In genomic region chr5:141568106-141568505, GRCm38 (mm10) we compare ENCODE assay signal across 25 mouse cellular contexts.
"Had no signal": no experiment of that assay in that cellular context is flagged by ENCODE, and none has a peak within 500 bp of the region (broad histone marks: within the 10 kb centered on the region; RNA-seq: fewer than 3 reads in every experiment).

No protein-coding gene starts in this region.

- H3K4me3 ChIP-seq: heart, adult 2 months; heart, embryonic 13.5 days; heart, embryonic 15.5 days; kidney, embryonic 15.5 days; limb, embryonic 13.5 days; limb, embryonic 15.5 days; liver, embryonic 12.5 days had no signal

- H3K9ac ChIP-seq: heart, embryonic 13.5 days; heart, embryonic 15.5 days; hindbrain, embryonic 14.5 days; kidney, embryonic 15.5 days; limb, embryonic 13.5 days; limb, embryonic 15.5 days; liver, embryonic 12.5 days; liver, embryonic 14.5 days had no signal

- ATAC-seq: hindbrain, embryonic 16.5 days; intestine, embryonic 16.5 days; liver, embryonic 12.5 days had no signal

- H3K27me3 ChIP-seq: heart, embryonic 13.5 days; heart, embryonic 15.5 days; kidney, embryonic 15.5 days; limb, embryonic 13.5 days; limb, embryonic 15.5 days; liver, embryonic 12.5 days had no signal

- H3K9me3 ChIP-seq: heart, embryonic 13.5 days; heart, embryonic 15.5 days; kidney, embryonic 15.5 days; limb, embryonic 13.5 days; limb, embryonic 15.5 days had no signal

- H3K4me2 ChIP-seq: heart, embryonic 11.5 days; heart, embryonic 13.5 days; heart, embryonic 15.5 days; hindbrain, embryonic 14.5 days; kidney, embryonic 15.5 days; limb, embryonic 13.5 days; limb, embryonic 15.5 days; liver, embryonic 12.5 days had no signal

- H3K36me3 ChIP-seq: heart, embryonic 13.5 days; heart, embryonic 15.5 days; kidney, embryonic 15.5 days; limb, embryonic 13.5 days; limb, embryonic 15.5 days; liver, embryonic 12.5 days had no signal

- H3K4me1 ChIP-seq: kidney, embryonic 15.5 days; limb, embryonic 13.5 days; liver, embryonic 12.5 days had no signal

- H3K27ac ChIP-seq: heart, adult 2 months; heart, embryonic 13.5 days; heart, embryonic 15.5 days; hindbrain, embryonic 14.5 days; kidney, embryonic 15.5 days; kidney, postnatal 0 days; limb, embryonic 13.5 days; limb, embryonic 15.5 days; liver, embryonic 12.5 days; liver, embryonic 14.5 days had no signal

- DNase-seq: gastrocnemius, postnatal 14 days; gastrocnemius, postnatal 36 days; heart, adult 11 months; heart, adult 2 months; heart, postnatal 14 days; heart, postnatal 36 days; kidney, adult 11 months; kidney, adult 2 months; kidney, adult 9 months; kidney, postnatal 14 days; kidney, postnatal 36 days; layer of hippocampus, adult 9-11 months; layer of hippocampus, postnatal 36 days had no signal
